Mouse (Mus musculus): ENCODE results near the gene Hist1h2ae.

DNA sequence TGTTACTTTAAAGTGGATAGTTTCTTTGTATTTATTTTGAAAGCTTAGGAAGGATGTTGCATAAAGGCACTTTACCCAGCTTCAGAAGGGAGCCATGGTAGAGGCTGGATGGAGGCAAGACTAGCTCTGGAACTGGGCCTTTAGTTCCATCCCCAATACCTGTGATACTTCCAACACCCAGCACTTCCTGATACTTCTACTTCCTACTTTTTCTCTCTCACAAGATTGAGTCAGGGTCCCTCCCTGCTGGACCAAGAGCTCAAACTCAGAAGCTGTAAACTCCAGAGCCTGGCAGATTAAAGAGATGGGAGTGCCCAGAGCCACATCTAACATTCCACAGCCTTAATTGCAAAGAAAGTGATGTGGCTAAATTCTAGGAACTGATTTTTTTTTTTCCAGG is 13.3 kb upstream of the Hist1h2ae start:
- TF ChIP-seq CTCF (IDR thresholded peaks at IDR 0.05; ENCODE audit: control insufficient read depth, insufficient read depth, low read length) (no peak), POLR2A (IDR thresholded peaks at IDR 0.05; ENCODE audit: borderline replicate concordance, control insufficient read depth, low read depth, low read length) (no peak)

Measured in bone marrow, adult 2 months (tissue).